Mouse (Mus musculus): ENCODE measurements around the gene H2-Oa.
A peak's percentile ranks its signal among the peaks of the same experiment; 100 is the strongest.

H2-Oa gene

DNA sequence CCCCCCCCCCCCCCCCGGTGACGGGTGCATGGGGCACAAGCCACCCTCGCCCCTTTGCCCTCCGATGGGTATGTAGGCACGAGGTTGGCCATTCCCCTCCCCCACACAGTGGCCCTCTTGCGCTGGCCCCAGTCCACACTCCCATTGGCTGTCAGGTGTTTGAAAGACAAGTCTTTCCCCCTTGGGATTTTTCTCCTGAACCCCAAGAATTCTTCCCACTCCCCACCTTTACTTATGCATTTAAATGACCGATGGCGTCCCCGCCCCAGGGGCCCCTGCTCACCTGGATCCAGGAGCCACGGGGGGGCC is 29.7 kb downstream of the H2-Oa start:
- DNase-seq (ENCODE audit: extremely low spot score, low read depth, low spot score): no peak

DNA sequence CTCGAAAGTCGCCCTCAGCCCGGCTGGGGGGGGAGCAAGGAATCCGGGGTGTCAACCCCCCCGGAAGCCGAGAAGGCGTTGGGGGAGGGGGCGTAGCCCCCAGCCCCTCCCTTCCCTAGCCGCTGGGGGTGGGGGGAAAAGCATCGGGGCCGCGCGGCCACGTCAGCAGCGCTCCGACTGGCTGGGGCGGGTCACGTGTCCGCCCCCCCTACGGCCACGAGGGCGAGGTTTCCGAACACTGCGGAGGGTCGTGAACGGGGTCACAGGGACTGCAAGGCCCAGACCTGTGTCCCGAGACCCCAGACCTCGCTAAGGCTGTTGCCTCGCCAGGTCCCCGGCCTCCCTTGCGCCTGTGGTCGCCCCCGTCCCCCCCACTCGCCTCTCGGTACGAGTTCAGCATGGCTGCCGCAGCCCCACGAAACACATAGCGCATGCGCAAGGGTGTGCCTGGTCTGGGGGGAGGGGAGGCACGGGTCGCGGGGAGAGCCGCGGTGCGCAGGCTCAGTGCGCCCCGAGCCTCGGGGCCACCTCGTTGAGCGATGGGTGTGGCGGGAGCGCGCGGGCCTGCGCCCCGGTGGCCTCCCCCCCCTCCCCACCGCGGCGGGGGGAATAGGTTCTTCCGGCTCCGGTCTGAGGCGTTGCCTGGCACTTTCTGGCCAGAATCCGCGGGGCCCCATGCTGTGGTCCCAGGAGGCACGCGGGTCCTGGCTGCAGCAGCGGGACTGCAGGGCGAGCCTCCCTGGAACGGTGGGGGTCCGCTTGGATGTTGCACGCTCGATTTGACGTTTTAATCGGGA is 30.2 kb downstream of the H2-Oa start, which contains the start of gene Brd2:
Brd2 (minus strand) TSS at position 447 of the 797 bp plus-strand sequence.
- no peak for DNase-seq (ENCODE audit: extremely low spot score, low read depth, low spot score)

DNA sequence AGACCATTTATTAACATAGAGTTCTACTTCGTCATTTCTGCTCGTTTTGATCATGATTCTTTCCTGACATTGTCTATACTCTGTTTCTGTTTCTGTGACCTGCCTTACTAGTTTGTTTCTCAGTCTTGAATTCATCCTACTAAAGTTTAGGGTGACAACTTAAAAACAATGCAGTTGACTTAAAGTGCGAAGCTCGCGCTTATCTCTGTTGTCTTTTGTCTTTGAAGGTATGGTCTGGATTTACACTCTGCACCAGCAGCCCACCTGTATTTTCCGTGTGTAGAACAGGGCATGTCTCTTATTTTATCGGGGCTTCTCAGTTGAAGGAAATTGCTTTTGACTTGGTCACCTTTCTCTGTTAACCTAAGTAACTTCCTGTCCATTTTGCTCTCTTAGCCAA is 31.0 kb downstream of the H2-Oa start:
- DNase-seq (ENCODE audit: extremely low spot score, low read depth, low spot score): no peak

DNA sequence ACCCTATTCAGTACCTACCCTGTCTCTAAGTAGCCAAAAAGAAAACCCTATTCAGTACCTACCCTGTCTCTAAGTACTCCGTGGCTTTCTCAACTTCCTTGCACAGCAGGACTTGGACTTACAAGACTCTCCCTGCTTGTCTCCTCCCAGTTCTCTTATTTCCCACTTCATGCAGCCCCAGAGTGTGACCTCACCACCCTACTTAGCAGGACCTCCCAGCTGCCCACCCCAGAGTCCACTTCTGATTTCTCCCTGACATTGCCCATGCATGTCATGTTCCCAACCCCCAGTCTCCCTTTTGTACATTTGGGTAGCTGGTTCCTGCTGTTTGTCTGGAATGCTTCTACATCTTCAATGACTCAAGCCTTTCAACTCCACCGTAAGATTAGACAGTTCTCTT is 31.4 kb downstream of the H2-Oa start:
- DNase-seq (ENCODE audit: extremely low spot score, low read depth, low spot score): no peak

DNA sequence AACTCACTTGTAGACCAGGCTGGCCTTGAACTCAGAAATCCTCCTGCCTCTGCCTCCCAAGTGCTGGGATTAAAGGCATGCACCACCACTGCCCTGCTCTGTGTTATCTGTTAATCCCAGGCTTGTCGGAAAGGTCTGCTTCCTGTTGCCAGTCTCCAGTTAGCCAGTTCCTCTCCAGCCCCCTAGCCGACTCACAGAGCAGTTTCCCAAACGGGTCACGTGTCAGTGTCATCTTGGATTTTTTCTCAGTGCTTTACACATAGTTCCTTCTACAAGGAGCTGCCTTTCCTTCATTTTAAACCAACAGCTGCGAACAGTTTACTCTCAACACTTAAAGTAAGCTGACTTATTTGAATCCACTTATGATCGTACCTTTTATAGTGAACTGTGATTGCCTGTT is 32.5 kb downstream of the H2-Oa start:
- no peak for DNase-seq (ENCODE audit: extremely low spot score, low read depth, low spot score)

DNA sequence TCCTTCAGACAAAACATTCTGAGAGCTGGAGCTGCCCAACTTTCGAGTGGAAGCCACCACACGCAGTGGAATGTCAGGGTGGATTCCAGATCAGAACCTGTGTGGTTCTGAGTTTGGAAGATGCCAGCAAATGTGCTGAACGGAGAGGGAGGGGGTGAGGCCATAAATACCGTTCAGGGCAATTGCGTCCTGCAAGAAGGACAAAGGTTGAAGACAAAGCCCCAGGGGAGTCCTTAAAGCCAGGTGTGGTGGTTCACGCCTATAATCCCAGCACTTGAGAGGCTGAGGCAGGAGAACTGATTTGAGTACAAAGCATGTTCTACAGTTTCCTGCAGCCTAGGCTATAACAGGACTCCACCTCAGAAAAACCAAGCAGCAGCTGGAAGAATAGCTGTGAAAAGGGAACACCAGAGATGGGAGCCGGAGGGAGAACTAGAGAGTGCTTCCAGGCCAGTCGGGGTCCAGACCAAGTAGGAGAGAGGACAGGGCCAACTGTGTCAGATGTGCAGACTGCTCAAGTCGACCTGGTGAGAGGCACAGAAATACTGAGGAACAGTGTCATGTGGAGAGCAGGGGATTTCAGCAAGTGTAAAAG is 34.8 kb downstream of the H2-Oa start:
- no peak for DNase-seq (ENCODE audit: extremely low spot score, low read depth, low spot score)

DNA sequence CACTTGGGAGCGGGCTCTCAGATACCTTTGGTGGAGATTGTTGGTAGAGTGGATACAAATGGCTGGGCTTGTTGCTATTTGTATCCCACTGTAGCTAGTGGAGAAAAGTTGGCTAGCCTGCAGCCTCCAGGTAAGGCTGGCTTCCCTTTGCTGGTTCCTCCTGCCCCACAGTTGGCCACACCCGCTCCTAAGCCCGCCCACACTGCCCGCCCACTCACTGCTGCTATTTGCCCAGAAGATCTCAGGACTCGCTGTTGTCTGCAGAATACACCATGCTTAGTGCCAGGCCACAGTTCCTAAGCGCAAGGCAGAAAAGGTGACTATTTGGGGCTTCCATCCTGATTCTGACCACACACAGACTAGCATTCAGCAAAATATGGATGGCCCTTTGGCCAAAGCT is 35.3 kb downstream of the H2-Oa start:
- DNase-seq (ENCODE audit: extremely low spot score, low read depth, low spot score): no peak

DNA sequence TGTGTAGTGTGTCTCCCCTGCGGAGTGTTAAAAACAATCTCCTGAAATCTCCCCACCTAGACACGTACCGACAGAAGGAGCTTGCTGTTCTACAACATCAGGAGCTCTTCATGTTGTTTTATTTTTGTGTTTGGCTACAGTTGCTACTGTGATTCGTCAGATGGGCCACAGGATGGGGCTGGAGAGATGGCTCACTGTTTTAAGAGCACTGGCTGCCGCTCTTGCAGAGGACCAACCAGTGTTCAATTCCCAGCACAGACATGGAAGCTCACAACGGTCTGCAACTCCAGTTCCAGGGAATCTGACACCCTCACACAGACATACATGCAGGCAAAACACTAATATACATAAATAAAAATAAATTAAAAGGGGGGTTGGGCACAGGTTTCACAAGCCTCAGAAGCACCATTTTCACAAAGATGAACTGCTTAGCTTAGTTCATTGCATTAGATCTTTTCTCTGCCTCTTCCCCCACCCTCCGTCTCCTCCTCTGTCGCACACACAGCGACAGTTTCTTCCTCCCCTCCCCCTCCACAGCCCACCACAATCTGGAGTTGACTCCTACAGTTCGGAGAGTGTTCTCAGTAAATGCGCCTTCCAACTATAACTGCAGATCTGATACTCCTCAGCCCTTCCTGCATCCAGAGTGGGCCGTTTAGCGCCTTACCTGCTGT is 36.3 kb downstream of the H2-Oa start:
- no peak for DNase-seq (ENCODE audit: extremely low spot score, low read depth, low spot score)

DNA sequence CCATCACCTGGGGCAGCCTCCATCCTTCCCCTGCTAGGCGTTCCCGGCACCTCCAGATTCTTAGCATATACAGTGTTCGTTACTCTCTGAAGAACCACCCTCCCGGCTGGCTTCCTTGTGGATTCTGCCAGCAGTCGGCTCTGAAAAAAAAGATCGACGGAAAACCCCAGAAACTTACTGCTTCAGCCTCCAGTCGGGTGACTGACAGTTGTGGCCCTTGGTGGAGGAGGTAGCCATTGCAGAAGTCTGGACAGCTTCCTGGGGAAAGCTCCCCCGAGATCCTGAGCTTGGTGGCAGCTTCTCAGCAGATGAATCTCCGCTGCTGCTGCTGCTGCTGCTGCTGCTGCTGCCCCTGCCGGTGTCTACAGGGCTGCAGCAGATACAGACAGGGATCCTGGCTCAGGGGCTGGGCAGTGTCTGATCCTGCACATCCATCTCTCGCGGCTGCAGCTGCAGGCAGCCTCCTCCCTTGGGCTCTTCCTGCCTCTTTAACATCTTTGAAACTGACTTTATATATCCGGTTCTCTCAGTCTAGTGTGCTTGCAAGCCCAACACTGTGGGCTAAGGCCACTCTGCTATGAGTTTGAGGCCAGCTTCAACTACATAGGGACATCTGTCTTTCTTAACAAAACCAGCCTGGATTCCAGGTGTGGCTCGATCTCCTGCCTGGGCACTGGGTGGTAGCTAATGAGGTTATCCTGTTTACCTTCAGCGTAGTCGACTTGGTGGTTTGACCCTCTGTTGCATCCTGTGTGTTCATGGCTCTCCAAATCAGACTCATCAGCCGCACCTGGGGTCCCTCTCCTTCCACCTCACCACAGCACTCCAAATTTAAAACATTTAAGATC is 37.0 kb downstream of the H2-Oa start:
- DNase-seq (ENCODE audit: extremely low spot score, low read depth, low spot score): no peak

DNA sequence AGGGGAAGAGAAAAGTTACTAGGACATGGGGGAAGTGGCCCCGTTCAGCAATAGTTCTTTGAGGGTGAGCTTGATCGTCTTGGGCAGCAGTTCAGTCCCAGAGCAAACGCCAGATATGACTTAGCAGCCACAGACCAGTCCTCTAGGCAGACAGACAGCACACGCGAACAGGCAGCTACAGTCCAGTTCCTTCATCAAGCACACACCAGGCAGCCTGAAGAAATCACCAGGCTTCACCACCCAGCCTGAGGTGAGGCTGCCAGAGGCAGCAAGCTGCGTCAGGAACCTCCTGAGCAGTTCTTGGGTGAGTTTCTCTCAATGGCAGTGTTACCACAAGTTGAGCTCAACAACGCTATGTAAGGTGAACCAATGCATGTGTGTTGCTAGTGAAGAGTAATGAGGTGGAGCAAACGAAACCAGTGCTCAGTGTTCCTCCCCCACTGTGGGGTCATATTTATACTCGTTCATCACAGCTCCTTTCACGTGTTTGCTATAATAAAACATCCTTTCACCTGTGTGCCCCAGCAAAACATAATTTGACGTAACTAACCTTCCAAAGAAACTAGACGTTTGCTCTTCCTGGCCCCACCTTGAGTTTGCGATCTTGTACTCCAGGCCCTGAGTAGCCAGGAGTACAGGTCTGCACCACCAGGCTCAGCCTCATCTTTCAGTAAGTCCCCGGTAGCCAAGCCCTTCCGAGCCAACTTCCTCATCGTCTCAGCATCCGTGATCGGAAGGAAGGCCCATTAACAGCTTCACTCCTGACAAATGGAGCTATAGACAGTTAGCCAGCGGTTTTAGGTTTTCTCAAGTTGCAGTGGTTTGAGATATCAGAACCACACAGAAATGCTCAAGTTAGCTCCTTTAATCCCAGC is 38.2 kb downstream of the H2-Oa start:
- DNase-seq (ENCODE audit: extremely low spot score, low read depth, low spot score): no peak

DNA sequence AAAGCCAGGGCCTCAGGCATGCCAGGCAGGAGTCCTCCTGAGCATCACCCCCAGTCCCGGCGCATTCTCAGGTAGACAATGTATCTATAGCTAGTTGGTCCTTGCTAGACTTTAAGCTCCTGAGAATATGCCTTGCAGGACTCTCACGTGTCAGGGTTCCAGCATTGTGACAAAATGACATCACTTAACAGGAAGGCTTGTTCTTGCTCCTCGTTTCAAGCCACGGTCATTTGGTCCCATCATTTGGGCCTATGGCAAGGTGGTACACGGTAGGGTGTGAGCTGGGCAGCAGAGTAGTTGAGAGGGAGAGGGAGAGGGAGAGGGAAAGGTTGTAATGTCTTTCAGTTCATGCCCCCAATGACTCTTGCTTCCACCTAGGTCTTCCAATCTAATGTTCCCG is 39.8 kb downstream of the H2-Oa start:
- no peak for DNase-seq (ENCODE audit: extremely low spot score, low read depth, low spot score)

DNA sequence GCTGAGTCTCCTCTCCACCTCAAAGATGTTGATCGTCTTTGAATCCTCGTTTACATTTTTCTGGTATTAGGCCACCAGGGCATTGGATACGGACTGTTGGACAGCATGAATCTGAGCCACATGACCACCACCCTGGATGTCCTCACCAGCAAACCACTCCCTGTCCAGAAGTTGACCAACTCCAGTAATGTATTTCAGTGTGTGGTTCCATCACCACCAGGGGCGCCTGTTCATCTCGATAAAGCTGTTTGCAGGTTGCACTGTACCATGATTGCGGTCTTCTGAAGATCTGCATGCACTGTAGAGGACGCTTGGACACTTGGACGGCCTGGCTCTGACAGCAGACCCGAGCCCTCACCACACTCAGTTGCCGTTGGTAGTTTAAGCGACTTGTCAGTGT is 41.1 kb downstream of the H2-Oa start:
- no peak for DNase-seq (ENCODE audit: extremely low spot score, low read depth, low spot score)

DNA sequence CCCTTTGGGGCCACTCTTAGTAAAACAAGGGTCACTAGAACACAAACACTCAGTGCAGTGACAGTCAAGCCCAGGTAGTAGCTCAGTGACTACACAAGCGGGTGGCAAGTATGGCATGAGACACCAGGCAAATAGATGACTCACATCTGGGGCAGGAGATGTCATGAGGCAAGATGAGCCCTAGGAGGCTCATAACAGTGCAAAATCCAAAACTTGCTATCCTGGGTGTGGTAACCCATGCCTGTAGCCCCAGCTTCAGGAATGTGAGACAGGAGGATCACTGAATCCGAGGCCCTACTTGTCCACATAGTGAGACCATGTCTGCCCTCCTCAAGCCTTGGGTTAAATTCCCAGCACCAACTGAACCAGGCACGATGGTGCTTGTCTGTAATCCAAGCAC is 42.3 kb downstream of the H2-Oa start:
- DNase-seq (ENCODE audit: extremely low spot score, low read depth, low spot score): no peak

DNA sequence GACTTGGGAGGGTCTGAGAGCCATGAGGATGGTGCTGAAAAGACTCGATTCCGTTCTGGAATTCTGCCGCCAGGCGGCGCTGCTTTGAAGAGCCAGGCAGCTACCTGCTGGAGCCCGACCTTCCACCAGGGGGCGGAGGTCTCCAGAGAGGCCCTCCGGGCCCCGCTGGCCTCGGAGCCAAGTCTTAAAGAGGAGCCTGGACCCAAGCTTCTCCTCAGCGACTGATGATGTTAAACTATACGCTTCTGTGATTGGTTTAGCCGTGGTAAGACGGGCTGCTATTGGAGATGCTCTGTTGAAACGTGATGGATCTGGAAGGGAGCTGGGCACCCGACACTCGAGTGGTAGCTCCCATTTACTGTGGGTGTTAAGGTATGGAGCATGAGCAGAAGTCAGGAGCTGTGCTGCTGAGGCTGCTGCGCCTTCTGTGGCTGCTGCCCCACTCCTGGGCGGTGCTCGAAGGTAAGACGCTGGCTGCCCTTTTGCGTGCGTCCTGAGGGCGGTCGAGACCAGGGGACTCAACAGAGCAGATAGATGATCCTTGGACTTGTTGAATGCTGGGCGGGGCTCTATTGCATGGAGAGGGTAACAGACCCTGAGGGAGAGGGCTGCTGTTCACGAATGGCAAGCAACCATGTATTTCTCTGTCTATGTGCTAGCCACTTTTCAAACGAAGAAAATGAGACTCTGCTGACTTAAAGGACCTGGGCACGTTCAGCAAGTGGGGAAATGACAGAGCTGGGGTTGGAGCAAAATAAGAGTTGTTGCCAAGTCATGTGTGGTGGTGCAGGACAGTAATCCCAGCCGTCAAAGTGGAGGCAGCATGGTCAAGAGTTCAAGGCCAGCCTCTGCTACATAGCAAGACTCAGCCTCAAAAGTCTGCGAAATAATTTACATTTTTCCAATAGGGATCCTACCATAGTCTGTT is 43.4 kb downstream of the H2-Oa start:
- DNase-seq (ENCODE audit: extremely low spot score, low read depth, low spot score): peak; percentile 100

DNA sequence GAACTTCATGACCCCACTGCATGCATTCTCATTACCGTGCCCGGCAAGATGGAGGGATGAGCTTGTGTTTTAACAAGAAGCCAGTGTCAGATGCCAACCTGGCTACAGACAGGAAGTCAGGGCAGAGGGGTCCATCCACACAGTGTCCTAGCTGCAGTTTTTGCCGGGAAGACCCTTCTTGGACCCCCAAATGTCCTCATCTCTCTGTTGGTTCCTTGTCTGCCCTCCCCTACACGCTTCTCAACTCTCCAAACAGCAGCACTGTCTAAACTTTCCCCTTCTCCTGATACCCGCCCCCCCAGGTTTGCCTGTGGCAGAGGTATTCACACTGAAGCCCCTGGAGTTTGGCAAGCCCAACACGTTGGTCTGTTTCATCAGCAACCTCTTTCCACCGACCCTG is 45.5 kb downstream of the H2-Oa start:
- no peak for DNase-seq (ENCODE audit: extremely low spot score, low read depth, low spot score)

DNA sequence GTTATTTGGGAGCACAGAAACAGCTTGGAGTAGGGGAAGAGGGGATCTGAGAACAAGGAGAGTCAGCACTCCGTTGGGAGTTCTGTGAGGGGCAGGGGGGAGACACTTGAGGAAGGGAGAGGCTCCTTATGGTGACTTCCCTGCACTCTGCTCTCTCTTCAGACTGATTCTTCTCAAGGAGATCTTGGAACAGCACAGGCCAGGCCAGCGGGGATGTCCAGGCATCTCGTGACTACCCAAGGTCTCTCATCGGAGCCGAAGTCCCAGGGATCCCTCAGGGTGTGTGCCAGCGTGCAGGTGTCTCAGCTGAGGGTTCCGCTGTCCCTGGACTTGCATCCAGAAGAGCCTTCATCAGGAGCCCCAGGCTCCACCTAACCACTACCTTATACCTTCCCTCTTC is 46.5 kb downstream of the H2-Oa start:
- no peak for DNase-seq (ENCODE audit: extremely low spot score, low read depth, low spot score)

DNA sequence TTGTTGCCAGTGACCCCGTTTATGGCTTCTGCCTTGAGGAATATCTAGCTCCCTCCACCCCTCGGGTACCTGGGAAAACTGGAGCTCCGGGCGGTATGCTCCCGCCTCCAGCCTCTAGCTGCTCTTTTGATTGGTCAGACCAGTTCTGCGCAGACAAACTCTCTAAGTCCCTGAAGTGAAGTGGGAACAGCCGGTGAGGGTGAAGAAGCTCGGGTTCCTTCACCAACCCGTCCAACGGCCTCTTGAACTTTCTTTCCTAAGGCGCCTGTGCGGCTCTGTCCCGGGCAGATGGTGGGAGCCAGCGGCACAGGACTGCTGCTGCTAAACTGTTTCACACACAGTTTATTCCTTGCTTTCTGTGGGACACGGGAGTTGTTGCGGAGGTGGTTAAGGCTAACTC is 47.3 kb downstream of the H2-Oa start:
- no peak for DNase-seq (ENCODE audit: extremely low spot score, low read depth, low spot score)

DNA sequence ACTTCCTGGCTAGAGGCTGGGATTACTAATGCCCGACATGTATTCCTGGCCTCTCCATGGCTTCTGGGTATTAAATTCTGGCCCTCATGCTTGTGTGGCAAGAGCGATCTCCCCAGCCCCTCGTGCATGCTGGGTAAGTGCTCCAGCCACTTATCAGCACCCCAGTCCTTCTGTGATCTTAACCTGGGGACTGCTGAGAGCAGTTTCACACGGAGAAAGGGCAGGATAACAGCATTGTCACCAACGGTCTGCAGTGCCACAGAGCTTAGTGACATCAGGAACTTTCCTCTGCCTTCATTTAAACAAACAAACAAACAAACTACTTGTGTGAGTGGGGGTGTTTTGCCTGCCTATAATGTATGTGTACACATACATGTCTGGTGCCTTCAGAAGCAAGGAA is 48.1 kb downstream of the H2-Oa start:
- DNase-seq (ENCODE audit: extremely low spot score, low read depth, low spot score): no peak

DNA sequence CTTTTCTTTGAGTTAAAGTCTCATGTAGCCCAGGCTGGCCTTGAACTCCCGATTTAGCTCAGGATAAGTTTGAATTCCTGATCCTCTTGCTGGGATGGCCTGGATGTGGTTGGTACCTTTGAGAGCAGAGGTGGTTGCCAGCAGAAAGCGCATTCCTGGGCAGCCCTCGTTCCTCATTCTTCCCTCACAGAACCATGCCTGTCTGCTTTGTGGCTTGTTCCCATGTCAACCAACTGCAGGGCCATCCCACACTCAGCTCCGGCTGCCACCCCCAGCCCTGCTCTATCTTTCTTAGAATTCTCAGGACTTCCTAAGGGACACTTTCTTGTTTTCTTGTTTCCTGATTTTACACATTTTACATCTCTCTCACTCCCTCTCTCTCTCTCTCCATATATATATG is 49.3 kb downstream of the H2-Oa start:
- no peak for DNase-seq (ENCODE audit: extremely low spot score, low read depth, low spot score)

All from hindlimb bud, embryonic 11.5 days (tissue).